Mouse (Mus musculus): ENCODE measurements around the gene Etv5. TPM values are rescaled to one million over a fixed set of nuclear protein-coding genes. Genes with fewer than 3 reads are reported as not detected.
A peak's percentile ranks its signal among the peaks of the same experiment; 100 is the strongest.
"Not testable (repeated sequence)": the region's sequence is repeated elsewhere in the genome, so short reads cannot be mapped to it uniquely, and the experiment has no call there.

The Etv5 gene
- polyA plus RNA-seq, 1 experiment from 2014 or later = 17.8 TPM

GRCm38 (mm10) chr16:22377714-22378113 is 61.8 kb downstream of the Etv5 start:
- Histone ChIP-seq H3K27ac (ENCODE audit: low read depth, low read length) (no peak overlapping the region), H3K9me3 (replicated peaks; ENCODE audit: control insufficient read depth, low read length) (no peaks in the 10 kb centered on the region), H3K4me3 (ENCODE audit: low read depth, low read length) (no peak overlapping the region), H3K9ac (ENCODE audit: low read length) (no peak overlapping the region), H3K36me3 (ENCODE audit: control insufficient read depth, insufficient read depth, low read length) (no peaks in the 10 kb centered on the region), H3K4me1 (ENCODE audit: control insufficient read depth, insufficient read depth, low read length) (0 out of 2 replicates have a peak, but pooled peaks cover 3% of the 10 kb centered on the region), H3K27me3 (replicated peaks; ENCODE audit: control insufficient read depth, insufficient read depth, low read length) (no peaks in the 10 kb centered on the region), H3K4me2 (ENCODE audit: low read length) (no peak overlapping the region)
- DNase-seq (ENCODE audit: low spot score) (no peak), ATAC-seq (no peak)
- 40% methylated on average over 3 of the region's 3 CpGs for whole genome bisulfite sequencing

- Histone ChIP-seq H3K4me3 (ENCODE audit: low read depth, low read length) (no peak overlapping the region), H3K27me3 (replicated peaks; ENCODE audit: control insufficient read depth, insufficient read depth, low read length) (no peaks in the 10 kb centered on the region), H3K9me3 (replicated peaks; ENCODE audit: control insufficient read depth, low read length) (no peaks in the 10 kb centered on the region), H3K27ac (ENCODE audit: low read depth, low read length) (no peak overlapping the region), H3K4me2 (ENCODE audit: low read length) (no peak overlapping the region), H3K9ac (ENCODE audit: low read length) (no peak overlapping the region), H3K4me1 (ENCODE audit: control insufficient read depth, insufficient read depth, low read length) (0 out of 2 replicates have a peak, but pooled peaks cover 2% of the 10 kb centered on the region), H3K36me3 (ENCODE audit: control insufficient read depth, insufficient read depth, low read length) (no peaks in the 10 kb centered on the region)
- ATAC-seq = no peak
- DNase-seq (ENCODE audit: low spot score) = no peak
- 82% methylated on average over 2 of the region's 2 CpGs for WGBS
These were observed 64.6 kb downstream of the Etv5 start for GRCm38 (mm10) chr16:22374898-22375297.

GRCm38 (mm10) chr16:22372701-22373124 is 66.8 kb downstream of the Etv5 start:
- 9% methylated on average over 10 of the region's 10 CpGs for WGBS
- Histone ChIP-seq H3K4me3 (ENCODE audit: low read depth, low read length) (no peak overlapping the region), H3K9ac (ENCODE audit: low read length) (no peak overlapping the region), H3K4me1 (ENCODE audit: control insufficient read depth, insufficient read depth, low read length) (no peaks in the 10 kb centered on the region), H3K9me3 (replicated peaks; ENCODE audit: control insufficient read depth, low read length) (no peaks in the 10 kb centered on the region), H3K27me3 (replicated peaks; ENCODE audit: control insufficient read depth, insufficient read depth, low read length) (no peaks in the 10 kb centered on the region), H3K27ac (ENCODE audit: low read depth, low read length) (no peak overlapping the region), H3K4me2 (ENCODE audit: low read length) (no peak overlapping the region), H3K36me3 (ENCODE audit: control insufficient read depth, insufficient read depth, low read length) (no peaks in the 10 kb centered on the region)
- ATAC-seq = no peak
- DNase-seq (ENCODE audit: low spot score) = no peak

DNA sequence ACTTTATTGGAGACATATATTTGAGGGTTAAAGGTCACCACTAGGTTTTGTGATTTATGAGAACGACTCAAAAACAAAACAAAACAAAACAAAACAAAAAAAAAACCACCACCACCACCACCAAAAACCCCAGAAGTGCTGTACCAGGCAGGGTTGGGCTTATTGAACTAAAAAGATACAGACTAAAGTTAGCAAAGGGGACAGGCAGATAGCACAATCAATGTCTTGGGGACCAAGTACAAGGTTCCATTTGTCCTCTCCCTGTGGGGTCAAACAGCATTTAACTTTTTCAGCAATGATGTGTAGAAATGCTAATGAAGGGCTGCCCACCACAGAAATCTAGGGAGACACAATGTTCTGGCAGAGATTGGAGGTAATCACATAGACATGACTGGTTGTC is 67.3 kb downstream of the Etv5 start:
- Histone ChIP-seq H3K27me3 (replicated peaks; ENCODE audit: control insufficient read depth, insufficient read depth, low read length) (no peaks in the 10 kb centered on the region), H3K9ac (ENCODE audit: low read length) (no peak overlapping the region), H3K4me2 (ENCODE audit: low read length) (no peak overlapping the region), H3K4me1 (ENCODE audit: control insufficient read depth, insufficient read depth, low read length) (no peaks in the 10 kb centered on the region), H3K9me3 (replicated peaks; ENCODE audit: control insufficient read depth, low read length) (no peaks in the 10 kb centered on the region), H3K27ac (ENCODE audit: low read depth, low read length) (no peak overlapping the region), H3K4me3 (ENCODE audit: low read depth, low read length) (no peak overlapping the region), H3K36me3 (ENCODE audit: control insufficient read depth, insufficient read depth, low read length) (no peaks in the 10 kb centered on the region)
- 70% methylated on average over 1 of the region's 1 CpGs for WGBS
- DNase-seq (ENCODE audit: low spot score) = no peak
- no peak for ATAC-seq

DNA sequence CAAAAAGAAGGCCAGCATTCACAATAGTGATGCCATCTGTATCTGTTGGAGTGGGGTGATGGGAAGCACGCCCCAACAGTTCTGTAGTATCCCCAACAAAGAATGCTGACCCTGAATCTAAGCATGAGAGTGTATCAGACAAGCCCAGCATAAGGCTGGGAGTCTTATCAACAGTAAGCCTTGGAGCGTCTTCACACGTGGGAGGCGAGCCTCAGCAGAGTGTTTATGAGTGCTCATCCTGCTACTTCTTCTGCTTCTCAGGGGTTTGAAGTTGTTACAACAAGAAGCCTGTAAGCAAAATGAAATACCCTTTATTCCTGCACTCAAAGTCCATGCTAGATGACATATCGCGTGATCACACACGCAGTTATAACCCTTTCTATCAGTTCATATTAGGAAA is 72.4 kb downstream of the Etv5 start:
- Histone ChIP-seq H3K4me3 (ENCODE audit: low read depth, low read length) (no peak overlapping the region), H3K27ac (ENCODE audit: low read depth, low read length) (no peak overlapping the region), H3K4me1 (ENCODE audit: control insufficient read depth, insufficient read depth, low read length) (no peaks in the 10 kb centered on the region), H3K27me3 (replicated peaks; ENCODE audit: control insufficient read depth, insufficient read depth, low read length) (no peaks in the 10 kb centered on the region), H3K9ac (ENCODE audit: low read length) (no peak overlapping the region), H3K4me2 (ENCODE audit: low read length) (no peak overlapping the region), H3K9me3 (replicated peaks; ENCODE audit: control insufficient read depth, low read length) (no peaks in the 10 kb centered on the region), H3K36me3 (ENCODE audit: control insufficient read depth, insufficient read depth, low read length) (no peaks in the 10 kb centered on the region)
- WGBS = 91% methylated on average over 7 of the region's 7 CpGs
- ATAC-seq (no peak), DNase-seq (ENCODE audit: low spot score) (no peak)

GRCm38 (mm10) chr16:22366040-22366439 is 73.5 kb downstream of the Etv5 start:
- Histone ChIP-seq H3K27me3 (replicated peaks; ENCODE audit: control insufficient read depth, insufficient read depth, low read length) (no peaks in the 10 kb centered on the region), H3K4me2 (ENCODE audit: low read length) (no peak overlapping the region), H3K4me3 (ENCODE audit: low read depth, low read length) (no peak overlapping the region), H3K36me3 (ENCODE audit: control insufficient read depth, insufficient read depth, low read length) (no peaks in the 10 kb centered on the region), H3K27ac (ENCODE audit: low read depth, low read length) (no peak overlapping the region), H3K9me3 (replicated peaks; ENCODE audit: control insufficient read depth, low read length) (no peaks in the 10 kb centered on the region), H3K4me1 (ENCODE audit: control insufficient read depth, insufficient read depth, low read length) (no peaks in the 10 kb centered on the region), H3K9ac (ENCODE audit: low read length) (no peak overlapping the region)
- DNase-seq (ENCODE audit: low spot score) = no peak
- 89% methylated on average over 7 of the region's 7 CpGs for WGBS
- no peak for ATAC-seq

DNA sequence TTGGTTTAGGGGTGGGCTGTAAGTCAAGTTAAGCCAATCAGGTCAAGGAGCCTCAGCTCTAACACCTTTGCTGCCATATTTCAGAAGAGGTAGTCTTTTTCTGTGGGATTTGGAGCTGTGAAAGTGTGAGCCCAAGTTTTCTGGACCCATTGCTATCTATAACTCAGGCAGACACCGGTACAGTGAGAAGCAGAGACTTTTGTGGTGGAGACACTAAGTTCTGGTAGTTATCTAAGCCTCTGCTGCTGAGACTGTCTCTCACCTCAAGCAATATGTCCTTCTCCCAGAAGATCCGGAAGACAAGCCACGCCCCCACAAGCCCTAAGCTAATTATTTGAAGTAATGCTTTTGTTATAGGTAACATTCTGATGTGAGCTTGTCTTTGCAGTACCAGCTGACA is 73.9 kb downstream of the Etv5 start:
- no peaks in the 10 kb centered on the region for H3K9me3 ChIP-seq (replicated peaks; ENCODE audit: control insufficient read depth, low read length)
- H3K4me2 ChIP-seq (ENCODE audit: low read length) = no peak overlapping the region
- 60% methylated on average over 3 of the region's 3 CpGs for WGBS
- no peak for ATAC-seq
- no peak overlapping the region for H3K4me3 ChIP-seq (ENCODE audit: low read depth, low read length)
- H3K36me3 ChIP-seq (ENCODE audit: control insufficient read depth, insufficient read depth, low read length) = no peaks in the 10 kb centered on the region
- H3K27me3 ChIP-seq (replicated peaks; ENCODE audit: control insufficient read depth, insufficient read depth, low read length) = no peaks in the 10 kb centered on the region
- no peak for DNase-seq (ENCODE audit: low spot score)
- H3K4me1 ChIP-seq (ENCODE audit: control insufficient read depth, insufficient read depth, low read length) = no peaks in the 10 kb centered on the region
- no peak overlapping the region for H3K9ac ChIP-seq (ENCODE audit: low read length)
- H3K27ac ChIP-seq (ENCODE audit: low read depth, low read length) = no peak overlapping the region

DNA sequence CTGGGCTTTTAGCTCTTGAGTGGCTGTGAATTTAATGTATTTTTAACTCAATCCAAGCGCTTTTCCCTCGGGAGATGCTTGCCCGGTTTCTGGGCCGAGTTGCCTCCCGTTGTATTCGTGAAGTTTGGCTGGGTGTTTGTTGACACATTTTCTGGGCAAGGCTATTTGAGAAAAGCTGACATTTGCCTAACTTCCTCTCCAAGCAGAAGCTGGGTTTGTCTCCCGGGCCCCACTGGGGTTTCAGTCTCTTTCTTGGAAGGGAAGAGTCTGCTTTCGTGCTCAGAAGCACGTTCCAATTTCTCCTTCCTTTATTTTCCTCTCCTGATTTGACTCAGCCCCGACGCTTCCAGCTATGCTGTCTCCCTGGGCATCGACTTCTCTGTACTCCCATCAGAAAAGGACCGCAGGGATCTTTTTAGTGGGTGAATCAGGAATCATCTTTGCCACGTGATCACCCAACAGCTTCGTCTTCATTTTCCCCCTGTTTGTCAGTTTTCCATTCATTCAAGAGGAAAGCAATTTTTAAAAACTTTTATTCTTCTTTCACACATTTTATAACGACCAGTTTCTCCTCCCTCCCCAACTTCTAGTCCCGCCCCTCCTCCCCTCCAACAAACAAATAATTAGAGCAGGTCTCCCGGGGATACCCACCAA is 80.7 kb downstream of the Etv5 start:
- H3K36me3 ChIP-seq (ENCODE audit: control insufficient read depth, insufficient read depth, low read length) = no peaks in the 10 kb centered on the region
- no peak overlapping the region for H3K27ac ChIP-seq (ENCODE audit: low read depth, low read length)
- H3K9me3 ChIP-seq (replicated peaks; ENCODE audit: control insufficient read depth, low read length) = no peaks in the 10 kb centered on the region
- H3K4me1 ChIP-seq (ENCODE audit: control insufficient read depth, insufficient read depth, low read length) = no peaks in the 10 kb centered on the region
- ATAC-seq (no peak), DNase-seq (ENCODE audit: low spot score) (peak; percentile 10)
- no peak overlapping the region; the same call in 1 of the 2 replicates for H3K4me2 ChIP-seq (ENCODE audit: low read length)
- H3K27me3 ChIP-seq (replicated peaks; ENCODE audit: control insufficient read depth, insufficient read depth, low read length) = no peaks in the 10 kb centered on the region
- H3K9ac ChIP-seq (ENCODE audit: low read length) = no peak overlapping the region
- WGBS = 28% methylated on average over 18 of the region's 18 CpGs
- no peak overlapping the region for H3K4me3 ChIP-seq (ENCODE audit: low read depth, low read length)

DNA sequence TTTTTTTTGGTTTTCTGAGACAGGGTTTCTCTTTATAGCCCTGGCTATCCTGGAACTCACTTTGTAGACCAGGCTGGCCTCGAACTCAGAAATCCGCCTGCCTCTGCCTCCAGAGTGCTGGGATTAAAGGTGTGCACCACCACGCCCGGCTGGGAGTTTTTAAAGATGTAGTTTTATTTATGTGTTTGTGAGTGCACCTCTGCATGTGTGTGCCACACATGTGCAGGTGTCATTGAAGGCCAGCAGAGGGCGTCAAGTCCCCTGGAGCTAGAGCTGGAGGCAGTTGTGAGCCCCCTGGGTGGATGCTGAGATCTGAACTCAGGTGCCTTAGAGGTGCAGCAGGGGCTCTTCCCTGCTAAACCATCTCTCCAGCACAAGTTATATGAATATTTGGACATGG is 85.3 kb downstream of the Etv5 start:
- not testable (repeated sequence) for H3K27me3 ChIP-seq (replicated peaks; ENCODE audit: control insufficient read depth, insufficient read depth, low read length); H3K36me3 ChIP-seq (ENCODE audit: control insufficient read depth, insufficient read depth, low read length); H3K9ac ChIP-seq (ENCODE audit: low read length); H3K4me3 ChIP-seq (ENCODE audit: low read depth, low read length); H3K9me3 ChIP-seq (replicated peaks; ENCODE audit: control insufficient read depth, low read length); ATAC-seq; H3K4me1 ChIP-seq (ENCODE audit: control insufficient read depth, insufficient read depth, low read length); H3K27ac ChIP-seq (ENCODE audit: low read depth, low read length); DNase-seq (ENCODE audit: low spot score); H3K4me2 ChIP-seq (ENCODE audit: low read length)
- 95% methylated on average over 5 of the region's 5 CpGs for WGBS

Measured in forebrain, embryonic 14.5 days (tissue).